Mouse (Mus musculus) MEL (cell line): ENCODE measurements around the gene Gls.

Experiments
- EP300 ChIP-seq, 2 experiments: IDR thresholded peaks; 2 replicates each; pipeline ENCODE4 v1.6.1; 2011; ENCODE audit warnings: improper control_type of control experiment in 2 of 2, low read length in 2 of 2, low read depth in 1 of 2, mild to moderate bottlenecking in 1 of 2
- POLR2A ChIP-seq, 2 experiments: IDR thresholded peaks; 2 replicates each; pipeline ENCODE4 v1.6.1; 2011 to 2012; ENCODE audit warnings: low read length in 2 of 2, mild to moderate bottlenecking in 2 of 2, control low read depth in 1 of 2, improper control_type of control experiment in 1 of 2, low read depth in 1 of 2, moderate library complexity in 1 of 2; ENCODE audit not compliant: control insufficient read depth in 1 of 2, insufficient read depth in 1 of 2, poor library complexity in 1 of 2

DNA sequence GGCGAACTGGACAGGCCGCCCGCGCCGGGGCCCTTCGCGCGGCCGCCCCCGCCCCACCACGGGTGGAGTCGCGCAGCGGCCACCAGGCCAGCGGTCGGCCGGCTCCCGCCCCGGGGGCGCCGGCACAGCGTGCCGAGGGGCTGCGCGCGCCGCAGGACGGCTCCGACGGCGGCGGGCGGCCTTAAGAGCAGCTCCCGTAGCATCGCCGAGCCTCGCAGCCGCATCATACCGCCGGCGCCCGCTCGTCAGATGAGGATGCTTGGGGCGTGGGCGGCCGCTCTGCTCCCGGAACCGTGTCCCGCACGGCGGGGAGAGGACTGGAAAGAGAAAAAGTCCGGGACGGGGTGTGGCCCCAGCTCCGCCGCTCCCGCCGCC is 279 bp downstream of the Gls start:
- no peak; a peak in 1 of 4 replicates for TF ChIP-seq POLR2A (IDR thresholded peaks at IDR 0.05; ENCODE audit: control insufficient read depth in 1 of 2, insufficient read depth in 1 of 2, low read depth in 1 of 2, low read length in 2 of 2, poor library complexity in 1 of 2)
- TF ChIP-seq EP300 (IDR thresholded peaks at IDR 0.05; ENCODE audit: low read depth in 1 of 2, low read length in 2 of 2): no peak
